Mouse (Mus musculus): ENCODE measurements around the gene Atxn3. TPM values are rescaled to one million over a fixed set of nuclear protein-coding genes. Genes with fewer than 3 reads are reported as not detected.

Atxn3 gene
- polyA plus RNA-seq, 1 experiment from 2014 or later: 19.5 TPM

GRCm38 (mm10) chr12:101937572-101937971, 20.5 kb downstream of the Atxn3 start:
- ATAC-seq (ENCODE audit: low FRiP score, low TSS enrichment): no peak
- H3K9ac ChIP-seq (replicated peaks; ENCODE audit: low read length): no peak overlapping the region
- no peaks in the 10 kb centered on the region for H3K4me1 ChIP-seq (ENCODE audit: control insufficient read depth, insufficient read depth, low read length)
- no peaks in the 10 kb centered on the region for H3K27me3 ChIP-seq (ENCODE audit: control insufficient read depth, insufficient read depth, low read length)
- H3K4me2 ChIP-seq (ENCODE audit: low read length): no peak overlapping the region
- no peak overlapping the region for H3K4me3 ChIP-seq (replicated peaks; ENCODE audit: low read depth, low read length)
- DNase-seq: peak; percentile 3
- WGBS: 89% methylated on average over 7 of the region's 7 CpGs
- no peak overlapping the region for H3K27ac ChIP-seq (replicated peaks; ENCODE audit: low read depth, low read length)
- peaks cover 72% of the 10 kb centered on the region for H3K36me3 ChIP-seq (ENCODE audit: control insufficient read depth, insufficient read depth, low read length)
- no peaks in the 10 kb centered on the region; the same call in 1 of the 2 replicates for H3K9me3 ChIP-seq (ENCODE audit: control insufficient read depth, low read length)

GRCm38 (mm10) chr12:101935223-101935622, 22.8 kb downstream of the Atxn3 start:
- DNase-seq (no peak), ATAC-seq (ENCODE audit: low FRiP score, low TSS enrichment) (no peak)
- WGBS: 96% methylated on average over 3 of the region's 3 CpGs
- no peak overlapping the region for H3K4me2 ChIP-seq (ENCODE audit: low read length)
- H3K4me1 ChIP-seq (ENCODE audit: control insufficient read depth, insufficient read depth, low read length): no peaks in the 10 kb centered on the region
- peaks cover 76% of the 10 kb centered on the region for H3K36me3 ChIP-seq (ENCODE audit: control insufficient read depth, insufficient read depth, low read length)
- H3K27me3 ChIP-seq (ENCODE audit: control insufficient read depth, insufficient read depth, low read length): no peaks in the 10 kb centered on the region
- H3K4me3 ChIP-seq (replicated peaks; ENCODE audit: low read depth, low read length): no peak overlapping the region
- H3K9ac ChIP-seq (replicated peaks; ENCODE audit: low read length): no peak overlapping the region
- H3K9me3 ChIP-seq (ENCODE audit: control insufficient read depth, low read length): no peaks in the 10 kb centered on the region
- no peak overlapping the region for H3K27ac ChIP-seq (replicated peaks; ENCODE audit: low read depth, low read length)

GRCm38 (mm10) chr12:101928423-101928822, 29.6 kb downstream of the Atxn3 start:
- Histone ChIP-seq H3K4me1 (ENCODE audit: control insufficient read depth, insufficient read depth, low read length) (no peaks in the 10 kb centered on the region), H3K36me3 (ENCODE audit: control insufficient read depth, insufficient read depth, low read length) (peaks cover 88% of the 10 kb centered on the region), H3K4me2 (ENCODE audit: low read length) (no peak overlapping the region), H3K27ac (replicated peaks; ENCODE audit: low read depth, low read length) (no peak overlapping the region), H3K27me3 (ENCODE audit: control insufficient read depth, insufficient read depth, low read length) (no peaks in the 10 kb centered on the region), H3K4me3 (replicated peaks; ENCODE audit: low read depth, low read length) (no peak overlapping the region), H3K9ac (replicated peaks; ENCODE audit: low read length) (no peak overlapping the region), H3K9me3 (ENCODE audit: control insufficient read depth, low read length) (no peaks in the 10 kb centered on the region)
- no peak for ATAC-seq (ENCODE audit: low FRiP score, low TSS enrichment)
- no peak for DNase-seq
- 93% methylated on average over 1 of the region's 1 CpGs for WGBS

GRCm38 (mm10) chr12:101922313-101922712, 35.7 kb downstream of the Atxn3 start:
- Histone ChIP-seq H3K27me3 (ENCODE audit: control insufficient read depth, insufficient read depth, low read length) (no peaks in the 10 kb centered on the region), H3K9me3 (ENCODE audit: control insufficient read depth, low read length) (no peaks in the 10 kb centered on the region), H3K36me3 (ENCODE audit: control insufficient read depth, insufficient read depth, low read length) (peaks cover 58% of the 10 kb centered on the region), H3K9ac (replicated peaks; ENCODE audit: low read length) (no peak overlapping the region), H3K4me2 (ENCODE audit: low read length) (no peak overlapping the region), H3K4me1 (ENCODE audit: control insufficient read depth, insufficient read depth, low read length) (no peaks in the 10 kb centered on the region), H3K4me3 (replicated peaks; ENCODE audit: low read depth, low read length) (no peak overlapping the region), H3K27ac (replicated peaks; ENCODE audit: low read depth, low read length) (no peak overlapping the region)
- DNase-seq (no peak), ATAC-seq (ENCODE audit: low FRiP score, low TSS enrichment) (no peak)
- 89% methylated on average over 6 of the region's 6 CpGs for WGBS

- no peak overlapping the region for H3K4me2 ChIP-seq (ENCODE audit: low read length)
- 94% methylated on average over 3 of the region's 3 CpGs for WGBS
- no peak overlapping the region for H3K27ac ChIP-seq (replicated peaks; ENCODE audit: low read depth, low read length)
- DNase-seq: no peak
- no peaks in the 10 kb centered on the region for H3K27me3 ChIP-seq (ENCODE audit: control insufficient read depth, insufficient read depth, low read length)
- no peaks in the 10 kb centered on the region for H3K4me1 ChIP-seq (ENCODE audit: control insufficient read depth, insufficient read depth, low read length)
- H3K9ac ChIP-seq (replicated peaks; ENCODE audit: low read length): no peak overlapping the region
- ATAC-seq (ENCODE audit: low FRiP score, low TSS enrichment): no peak
- peaks cover 35% of the 10 kb centered on the region for H3K36me3 ChIP-seq (ENCODE audit: control insufficient read depth, insufficient read depth, low read length)
- H3K9me3 ChIP-seq (ENCODE audit: control insufficient read depth, low read length): no peaks in the 10 kb centered on the region
- no peak overlapping the region for H3K4me3 ChIP-seq (replicated peaks; ENCODE audit: low read depth, low read length)
These were observed 38.2 kb downstream of the Atxn3 start for GRCm38 (mm10) chr12:101919847-101920246.

- H3K4me1 ChIP-seq (ENCODE audit: control insufficient read depth, insufficient read depth, low read length): peaks cover 7% of the 10 kb centered on the region; the same call in 1 of the 2 replicates
- peaks cover 8% of the 10 kb centered on the region; the same call in 1 of the 2 replicates for H3K36me3 ChIP-seq (ENCODE audit: control insufficient read depth, insufficient read depth, low read length)
- DNase-seq: no peak
- H3K9me3 ChIP-seq (ENCODE audit: control insufficient read depth, low read length): no peaks in the 10 kb centered on the region
- no peak overlapping the region for H3K4me3 ChIP-seq (replicated peaks; ENCODE audit: low read depth, low read length)
- H3K27ac ChIP-seq (replicated peaks; ENCODE audit: low read depth, low read length): no peak overlapping the region
- H3K4me2 ChIP-seq (ENCODE audit: low read length): no peak overlapping the region
- no peak overlapping the region for H3K9ac ChIP-seq (replicated peaks; ENCODE audit: low read length)
- ATAC-seq (ENCODE audit: low FRiP score, low TSS enrichment): no peak
- H3K27me3 ChIP-seq (ENCODE audit: control insufficient read depth, insufficient read depth, low read length): no peaks in the 10 kb centered on the region
These were observed 40.9 kb downstream of the Atxn3 start for GRCm38 (mm10) chr12:101917165-101917564.

GRCm38 (mm10) chr12:101912626-101913490, 45.2 kb downstream of the Atxn3 start, which contains the start of gene Trip11:
Gene Trip11 (minus strand): TSS chr12:101913267.
- peak within 1 kb of the TSS; percentile 83 for H3K4me2 ChIP-seq (ENCODE audit: low read length)
- H3K9me3 ChIP-seq (ENCODE audit: control insufficient read depth, low read length): no peaks in the 10 kb centered on the region
- peak within 1 kb of the TSS; percentile 84 for H3K27ac ChIP-seq (replicated peaks; ENCODE audit: low read depth, low read length)
- ATAC-seq (ENCODE audit: low FRiP score, low TSS enrichment) (peak; percentile 96), DNase-seq (peak; percentile 95)
- under 1% methylated on average over 69 of the region's 69 CpGs for WGBS
- peak within 1 kb of the TSS; percentile 87 for H3K9ac ChIP-seq (replicated peaks; ENCODE audit: low read length)
- peak within 1 kb of the TSS; percentile 89 for H3K4me3 ChIP-seq (replicated peaks; ENCODE audit: low read depth, low read length)
- H3K27me3 ChIP-seq (ENCODE audit: control insufficient read depth, insufficient read depth, low read length): no peaks in the 10 kb centered on the region
- H3K36me3 ChIP-seq (ENCODE audit: control insufficient read depth, insufficient read depth, low read length): peaks cover 7% of the 10 kb centered on the region
- peaks cover 19% of the 10 kb centered on the region for H3K4me1 ChIP-seq (ENCODE audit: control insufficient read depth, insufficient read depth, low read length)

GRCm38 (mm10) chr12:101911346-101911745, 46.7 kb downstream of the Atxn3 start:
- Histone ChIP-seq H3K4me3 (replicated peaks; ENCODE audit: low read depth, low read length) (peak overlapping the region; percentile 89; the same call in 1 of the 2 replicates), H3K36me3 (ENCODE audit: control insufficient read depth, insufficient read depth, low read length) (peaks cover 7% of the 10 kb centered on the region), H3K9me3 (ENCODE audit: control insufficient read depth, low read length) (no peaks in the 10 kb centered on the region), H3K27ac (replicated peaks; ENCODE audit: low read depth, low read length) (no peak overlapping the region), H3K9ac (replicated peaks; ENCODE audit: low read length) (peak overlapping the region; percentile 87; the same call in 1 of the 2 replicates), H3K4me1 (ENCODE audit: control insufficient read depth, insufficient read depth, low read length) (peaks cover 19% of the 10 kb centered on the region), H3K27me3 (ENCODE audit: control insufficient read depth, insufficient read depth, low read length) (no peaks in the 10 kb centered on the region), H3K4me2 (ENCODE audit: low read length) (peak overlapping the region; percentile 83)
- no peak for ATAC-seq (ENCODE audit: low FRiP score, low TSS enrichment)
- WGBS: 89% methylated on average over 3 of the region's 3 CpGs
- DNase-seq: no peak

- peaks cover 7% of the 10 kb centered on the region for H3K36me3 ChIP-seq (ENCODE audit: control insufficient read depth, insufficient read depth, low read length)
- H3K27me3 ChIP-seq (ENCODE audit: control insufficient read depth, insufficient read depth, low read length): no peaks in the 10 kb centered on the region
- ATAC-seq (ENCODE audit: low FRiP score, low TSS enrichment) (no peak), DNase-seq (no peak)
- 94% methylated on average over 6 of the region's 6 CpGs for WGBS
- no peak overlapping the region for H3K4me2 ChIP-seq (ENCODE audit: low read length)
- H3K4me3 ChIP-seq (replicated peaks; ENCODE audit: low read depth, low read length): no peak overlapping the region
- no peaks in the 10 kb centered on the region for H3K9me3 ChIP-seq (ENCODE audit: control insufficient read depth, low read length)
- no peak overlapping the region for H3K9ac ChIP-seq (replicated peaks; ENCODE audit: low read length)
- H3K4me1 ChIP-seq (ENCODE audit: control insufficient read depth, insufficient read depth, low read length): peaks cover 19% of the 10 kb centered on the region
- H3K27ac ChIP-seq (replicated peaks; ENCODE audit: low read depth, low read length): no peak overlapping the region
These were observed 47.7 kb downstream of the Atxn3 start for GRCm38 (mm10) chr12:101910360-101910759.

All from midbrain, embryonic 14.5 days (tissue).